Mouse (Mus musculus): ENCODE data around the gene Kcnk18.

GRCm38 (mm10) chr19:59221131-59221530 is 2.1 kb downstream of the Kcnk18 start:
- TF ChIP-seq CTCF (IDR thresholded peaks at IDR 0.05; ENCODE audit: control insufficient read depth, insufficient read depth, insufficient read length) (no peak), USF1 (IDR thresholded peaks at IDR 0.05; ENCODE audit: low read depth) (no peak), MAX (IDR thresholded peaks at IDR 0.05) (no peak)
